Mouse (Mus musculus) urinary bladder, postnatal 10 days (tissue): Measurements from ENCODE around the gene C1qtnf6.

Experiments
- DNase-seq: peaks from one replicate; pipeline ENCODE4 v3.0.0; 2022; ENCODE audit warnings: low spot score

Gene C1qtnf6

DNA sequence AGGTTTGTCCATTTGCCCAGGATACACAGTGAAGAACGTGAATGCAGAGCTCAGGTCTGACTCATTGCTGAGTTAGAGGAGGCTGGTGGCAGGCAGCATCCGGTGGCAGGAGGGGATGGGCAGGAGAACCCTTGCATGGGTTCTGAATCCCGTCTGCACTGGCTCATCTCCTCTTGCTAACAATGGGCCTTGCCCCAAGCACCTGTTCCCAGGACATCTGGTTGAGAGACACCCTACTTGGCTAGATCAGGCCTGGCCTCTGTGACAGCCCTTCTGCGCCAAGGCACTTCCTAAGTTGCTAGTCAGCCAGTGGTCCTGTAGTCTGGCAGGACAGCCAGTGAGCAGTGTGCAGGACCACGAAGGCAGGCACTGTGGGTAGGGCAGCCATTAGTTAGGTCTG, 51.7 kb downstream of the C1qtnf6 start:
- DNase-seq: no peak

DNA sequence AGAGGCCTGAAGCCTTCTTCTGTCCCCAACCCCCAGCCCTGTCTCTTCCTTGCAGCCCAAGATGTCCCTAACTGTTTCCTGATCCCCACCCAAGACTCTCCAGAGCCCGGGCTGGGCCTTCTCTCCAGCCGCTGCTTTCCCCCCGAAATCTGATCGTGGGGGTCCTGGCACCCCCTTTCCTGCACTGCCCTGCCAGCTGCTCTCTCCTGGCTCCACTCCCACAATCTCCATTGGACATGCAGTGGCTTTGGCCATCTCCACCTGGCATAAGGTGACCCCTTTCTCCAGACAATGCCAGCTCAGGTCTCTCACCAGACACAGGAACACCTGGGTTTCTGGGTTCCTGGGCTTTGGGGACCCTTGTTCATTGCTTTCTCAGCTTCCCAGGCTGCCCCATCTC, 53.1 kb downstream of the C1qtnf6 start:
- DNase-seq: no peak

DNA sequence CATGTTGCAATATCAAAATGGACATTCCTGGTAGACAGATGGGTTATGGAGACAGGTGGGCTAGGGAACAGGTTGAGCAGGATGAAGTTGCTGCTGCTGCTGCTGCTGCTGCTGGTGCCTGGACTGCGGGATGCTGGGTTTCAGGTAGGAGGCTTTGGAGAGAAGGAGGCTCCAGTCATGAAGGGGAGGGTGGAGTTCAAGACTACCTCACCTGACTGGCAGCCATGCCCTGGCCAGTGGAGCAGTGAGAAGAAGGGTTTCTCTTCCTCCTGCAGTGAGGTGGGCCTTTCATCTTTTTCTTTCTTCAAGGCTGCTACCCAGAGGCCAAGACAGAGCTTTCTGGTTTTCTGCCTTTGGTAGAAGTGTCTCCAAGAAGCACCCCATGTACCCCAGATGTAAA, 54.3 kb downstream of the C1qtnf6 start:
- DNase-seq: no peak

DNA sequence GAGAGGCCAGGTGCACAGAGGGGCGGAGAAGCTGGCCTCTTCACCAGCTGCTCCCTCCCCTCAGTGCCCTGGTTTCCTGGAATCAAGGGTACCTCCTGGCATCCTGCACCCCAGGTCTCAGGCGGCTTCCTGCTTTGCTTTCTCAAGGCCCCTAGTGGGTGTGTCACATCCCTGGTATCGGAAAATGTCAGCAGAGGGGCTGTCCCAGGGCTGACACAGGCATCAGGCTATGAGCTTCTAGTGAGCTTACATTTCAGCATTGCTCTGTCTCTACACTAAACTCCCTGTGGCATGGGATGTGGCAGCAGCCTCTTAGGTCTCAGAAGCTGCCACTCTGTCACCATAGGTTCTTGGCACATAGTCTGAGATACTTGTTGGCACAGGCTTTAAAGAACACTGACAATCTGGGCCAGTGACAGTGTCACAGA, 55.6 kb downstream of the C1qtnf6 start:
- DNase-seq: no peak

DNA sequence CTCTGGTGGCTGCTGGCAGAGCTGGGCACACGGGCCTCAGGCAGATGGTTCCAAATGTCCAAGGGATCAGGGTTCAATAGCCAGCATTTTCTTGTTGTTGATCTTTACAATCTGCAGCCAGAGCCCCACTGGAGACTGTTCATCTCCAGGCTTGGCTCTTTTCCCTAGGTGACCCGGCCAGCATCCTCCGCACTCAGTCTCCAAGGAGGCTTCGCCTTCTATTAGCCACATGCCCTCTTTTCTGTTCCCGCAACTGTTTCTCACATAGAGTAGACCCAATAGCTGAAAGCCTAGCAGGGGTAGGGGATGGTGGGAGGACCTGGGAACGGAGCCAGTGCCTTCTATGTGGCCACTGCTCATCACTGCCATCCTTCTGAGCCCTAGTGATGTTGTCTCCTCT, 57.8 kb downstream of the C1qtnf6 start:
- no peak for DNase-seq
